10 mouse cellular contexts compared by ENCODE assay signal in the genomic region with DNA sequence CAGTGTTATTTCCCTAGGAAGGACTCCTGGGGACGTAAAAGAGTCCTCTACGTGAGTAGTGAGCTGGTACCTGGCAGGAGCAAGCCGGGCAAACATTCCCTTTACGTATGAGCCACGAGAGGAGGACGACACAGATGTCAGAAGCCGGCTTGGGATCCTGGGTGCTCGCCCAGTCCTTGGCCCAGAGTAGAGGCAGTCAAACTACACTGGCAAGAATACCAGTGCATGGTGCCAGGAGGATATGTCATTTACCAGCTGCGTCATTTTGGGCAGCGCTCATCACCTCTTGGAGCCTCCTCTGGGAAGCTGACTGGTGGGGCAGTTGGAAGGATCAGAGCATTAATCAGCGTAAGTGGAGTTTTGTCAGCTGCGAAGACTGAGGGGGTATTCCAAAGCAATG.
DNase-seq lines count a peak whose midpoint lies in the region; ATAC-seq lines count a peak whose summit lies in the region.
"Had no signal": no experiment of that assay in that cellular context is flagged by ENCODE, and none has a peak within 500 bp of the region (broad histone marks: within the 10 kb centered on the region; RNA-seq: fewer than 3 reads in every experiment).

No protein-coding gene starts in this region.

- H3K9me3 ChIP-seq in lung, embryonic 16.5 days (ENCODE audit: control insufficient read depth, low read length) = no peaks in the 10 kb centered on the region

- H3K27ac ChIP-seq in lung, embryonic 16.5 days (ENCODE audit: low read length) = no peak overlapping the region

- no peaks in the 10 kb centered on the region for H3K36me3 ChIP-seq in lung, embryonic 16.5 days (ENCODE audit: control insufficient read depth, insufficient read depth, low read length)
- H3K36me3 ChIP-seq: G1E had no signal

- H3K4me2 ChIP-seq in lung, embryonic 16.5 days (ENCODE audit: low read depth, low read length) = no peak overlapping the region

- no peaks in the 10 kb centered on the region for H3K4me1 ChIP-seq in lung, embryonic 16.5 days (replicated peaks; ENCODE audit: control insufficient read depth, insufficient read depth, low read length)

- no peaks in the 10 kb centered on the region for H3K27me3 ChIP-seq in lung, embryonic 16.5 days (ENCODE audit: control insufficient read depth, insufficient read depth, low read depth, low read length)

- peak; percentile 9 for DNase-seq in layer of hippocampus, adult 11-12 months (ENCODE audit: low spot score)
- no peak for DNase-seq in layer of hippocampus, adult 9-10 months (ENCODE audit: low spot score)
- peak; percentile 8 for DNase-seq in cerebellum, adult 9-11 months
- peak; percentile 75 for DNase-seq in gastrocnemius, postnatal 25 days
- no peak for DNase-seq in spleen, postnatal 10 days (ENCODE audit: low spot score in 2 of 2)
- DNase-seq in ovary, postnatal 14 days (ENCODE audit: low spot score) = no peak
- DNase-seq: spleen, adult 18-20 months had no signal

- 62% methylated on average over 12 of the region's 12 CpGs for WGBS in lung, embryonic 16.5 days

- peak; percentile 43; the same call in 1 of the 2 replicates for ATAC-seq in lung, embryonic 16.5 days (ENCODE audit: low read depth)
- no peak for ATAC-seq in megakaryocyte progenitor cell, adult 5-6 weeks (replicated peaks; ENCODE audit: poor library complexity)

- no peak overlapping the region for H3K9ac ChIP-seq in lung, embryonic 16.5 days (ENCODE audit: low read length)

- no peak overlapping the region for H3K4me3 ChIP-seq in lung, embryonic 16.5 days (ENCODE audit: low read length)

Comparison
In these comparisons a context has a peak if more than half of its experiments do, and no peak if none do; other contexts are left out.
1. DNase-seq: peak in layer of hippocampus, adult 11-12 months (single experiment), cerebellum, adult 9-11 months (single experiment) and gastrocnemius, postnatal 25 days (single experiment); none in layer of hippocampus, adult 9-10 months (single experiment), spleen, postnatal 10 days (0 of 2) and ovary, postnatal 14 days (single experiment).